Mouse (Mus musculus): Measurements from ENCODE around the gene Wdr37. TPM values are rescaled to one million over a fixed set of nuclear protein-coding genes. Genes with fewer than 3 reads are reported as not detected.

Wdr37 gene
- polyA plus RNA-seq, 1 experiment from 2014 or later: 15.0 TPM

GRCm38 (mm10) chr13:8823546-8823945, 48.2 kb downstream of the Wdr37 start:
- DNase-seq (ENCODE audit: low spot score) (peak; percentile 30), ATAC-seq (peak; percentile 46)
- Histone ChIP-seq H3K4me1 (ENCODE audit: insufficient read depth, low read depth, low read length) (no peaks in the 10 kb centered on the region), H3K4me2 (replicated peaks; ENCODE audit: low read depth, low read length) (no peak overlapping the region), H3K4me3 (ENCODE audit: low read depth, low read length) (no peak overlapping the region), H3K9ac (replicated peaks; ENCODE audit: low read depth) (no peak overlapping the region), H3K27ac (ENCODE audit: low read length) (no peak overlapping the region), H3K9me3 (ENCODE audit: low read length) (no peaks in the 10 kb centered on the region), H3K36me3 (ENCODE audit: insufficient read depth, low read length) (peaks cover 17% of the 10 kb centered on the region), H3K27me3 (replicated peaks; ENCODE audit: insufficient read depth, low read length) (no peaks in the 10 kb centered on the region)
- TF ChIP-seq CTCF (IDR thresholded peaks at IDR 0.05): no peak
- 0 out of 2 replicates have a peak, but pooled peaks have one; percentile 10 for TF ChIP-seq EP300 (IDR thresholded peaks at IDR 0.05)
- WGBS: 56% methylated on average over 8 of the region's 8 CpGs

GRCm38 (mm10) chr13:8823120-8823519, 48.6 kb downstream of the Wdr37 start:
- no peak overlapping the region for H3K4me2 ChIP-seq (replicated peaks; ENCODE audit: low read depth, low read length)

GRCm38 (mm10) chr13:8822201-8822600, 49.5 kb downstream of the Wdr37 start:
- TF ChIP-seq EP300 (IDR thresholded peaks at IDR 0.05): no peak
- no peak for TF ChIP-seq CTCF (IDR thresholded peaks at IDR 0.05)
- WGBS: 95% methylated on average over 4 of the region's 4 CpGs
- ATAC-seq: no peak

More at GRCm38 (mm10) chr13:8823120-8823519, 48.6 kb downstream of the Wdr37 start:
- no peaks in the 10 kb centered on the region for H3K4me1 ChIP-seq (ENCODE audit: insufficient read depth, low read depth, low read length)
- DNase-seq (ENCODE audit: low spot score): peak; percentile 44
- no peaks in the 10 kb centered on the region for H3K9me3 ChIP-seq (ENCODE audit: low read length)
- no peak for TF ChIP-seq EP300 (IDR thresholded peaks at IDR 0.05)
- no peak for TF ChIP-seq CTCF (IDR thresholded peaks at IDR 0.05)
- ATAC-seq: peak; percentile 65
- no peaks in the 10 kb centered on the region for H3K27me3 ChIP-seq (replicated peaks; ENCODE audit: insufficient read depth, low read length)
- no peak overlapping the region for H3K4me3 ChIP-seq (ENCODE audit: low read depth, low read length)
- H3K27ac ChIP-seq (ENCODE audit: low read length): no peak overlapping the region
- H3K36me3 ChIP-seq (ENCODE audit: insufficient read depth, low read length): peaks cover 20% of the 10 kb centered on the region
- 50% methylated on average over 6 of the region's 6 CpGs for WGBS
- no peak overlapping the region for H3K9ac ChIP-seq (replicated peaks; ENCODE audit: low read depth)

GRCm38 (mm10) chr13:8805931-8806330, 65.8 kb downstream of the Wdr37 start:
- no peak overlapping the region for H3K9ac ChIP-seq (replicated peaks; ENCODE audit: low read depth)
- DNase-seq (ENCODE audit: low spot score) (no peak), ATAC-seq (no peak)
- H3K4me3 ChIP-seq (ENCODE audit: low read depth, low read length): no peak overlapping the region
- no peak overlapping the region for H3K4me2 ChIP-seq (replicated peaks; ENCODE audit: low read depth, low read length)
- H3K27me3 ChIP-seq (replicated peaks; ENCODE audit: insufficient read depth, low read length): no peaks in the 10 kb centered on the region
- 94% methylated on average over 2 of the region's 2 CpGs for WGBS
- TF ChIP-seq EP300 (IDR thresholded peaks at IDR 0.05) (no peak), CTCF (IDR thresholded peaks at IDR 0.05) (no peak)
- no peaks in the 10 kb centered on the region for H3K4me1 ChIP-seq (ENCODE audit: insufficient read depth, low read depth, low read length)
- peaks cover 7% of the 10 kb centered on the region; the same call in 1 of the 2 replicates for H3K36me3 ChIP-seq (ENCODE audit: insufficient read depth, low read length)
- no peaks in the 10 kb centered on the region for H3K9me3 ChIP-seq (ENCODE audit: low read length)
- no peak overlapping the region for H3K27ac ChIP-seq (ENCODE audit: low read length)

More at GRCm38 (mm10) chr13:8822201-8822600, 49.5 kb downstream of the Wdr37 start:
- no peak overlapping the region for H3K4me3 ChIP-seq (ENCODE audit: low read depth, low read length)
- H3K9me3 ChIP-seq (ENCODE audit: low read length): no peaks in the 10 kb centered on the region
- no peak overlapping the region for H3K4me2 ChIP-seq (replicated peaks; ENCODE audit: low read depth, low read length)
- no peaks in the 10 kb centered on the region for H3K4me1 ChIP-seq (ENCODE audit: insufficient read depth, low read depth, low read length)
- no peak overlapping the region for H3K27ac ChIP-seq (ENCODE audit: low read length)
- no peaks in the 10 kb centered on the region for H3K27me3 ChIP-seq (replicated peaks; ENCODE audit: insufficient read depth, low read length)
- H3K36me3 ChIP-seq (ENCODE audit: insufficient read depth, low read length): peaks cover 24% of the 10 kb centered on the region
- no peak for DNase-seq (ENCODE audit: low spot score)
- H3K9ac ChIP-seq (replicated peaks; ENCODE audit: low read depth): no peak overlapping the region

GRCm38 (mm10) chr13:8800576-8800975, 71.1 kb downstream of the Wdr37 start:
- Histone ChIP-seq H3K27me3 (replicated peaks; ENCODE audit: insufficient read depth, low read length) (no peaks in the 10 kb centered on the region), H3K27ac (ENCODE audit: low read length) (no peak overlapping the region), H3K36me3 (ENCODE audit: insufficient read depth, low read length) (peaks cover 3% of the 10 kb centered on the region; the same call in 1 of the 2 replicates), H3K9me3 (ENCODE audit: low read length) (no peaks in the 10 kb centered on the region), H3K4me1 (ENCODE audit: insufficient read depth, low read depth, low read length) (no peaks in the 10 kb centered on the region), H3K4me2 (replicated peaks; ENCODE audit: low read depth, low read length) (no peak overlapping the region), H3K4me3 (ENCODE audit: low read depth, low read length) (no peak overlapping the region), H3K9ac (replicated peaks; ENCODE audit: low read depth) (no peak overlapping the region)
- WGBS: 73% methylated on average over 6 of the region's 6 CpGs
- TF ChIP-seq CTCF (IDR thresholded peaks at IDR 0.05) (no peak), EP300 (IDR thresholded peaks at IDR 0.05) (no peak)
- no peak for ATAC-seq
- DNase-seq (ENCODE audit: low spot score): no peak

DNA sequence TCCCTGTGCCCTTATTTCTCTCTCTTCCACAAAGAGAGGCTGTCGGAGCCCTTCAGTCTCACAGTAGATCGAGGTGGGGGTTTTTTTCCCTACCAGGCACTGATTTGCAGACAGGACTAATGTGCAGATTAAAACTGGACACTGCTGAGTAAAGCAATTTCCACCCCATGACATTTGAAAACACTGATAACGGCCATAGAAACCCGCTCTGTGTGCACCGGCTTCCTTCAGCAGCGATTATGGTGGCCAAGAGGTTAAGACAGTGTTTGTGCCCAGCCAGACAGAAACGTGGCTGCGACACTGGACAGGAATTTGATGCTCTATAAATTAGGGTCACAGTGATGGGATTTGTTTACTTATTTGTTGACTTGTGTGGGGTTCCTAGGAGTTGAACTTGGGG, 78.5 kb downstream of the Wdr37 start:
- no peak overlapping the region for H3K9ac ChIP-seq (replicated peaks; ENCODE audit: low read depth)
- no peak overlapping the region for H3K4me2 ChIP-seq (replicated peaks; ENCODE audit: low read depth, low read length)
- WGBS: 53% methylated on average over 8 of the region's 8 CpGs
- no peak overlapping the region for H3K27ac ChIP-seq (ENCODE audit: low read length)
- no peaks in the 10 kb centered on the region for H3K9me3 ChIP-seq (ENCODE audit: low read length)
- DNase-seq (ENCODE audit: low spot score): no peak
- TF ChIP-seq CTCF (IDR thresholded peaks at IDR 0.05): no peak
- TF ChIP-seq EP300 (IDR thresholded peaks at IDR 0.05): no peak
- no peaks in the 10 kb centered on the region for H3K4me1 ChIP-seq (ENCODE audit: insufficient read depth, low read depth, low read length)
- H3K27me3 ChIP-seq (replicated peaks; ENCODE audit: insufficient read depth, low read length): no peaks in the 10 kb centered on the region
- no peak overlapping the region for H3K4me3 ChIP-seq (ENCODE audit: low read depth, low read length)
- no peak for ATAC-seq
- no peaks in the 10 kb centered on the region for H3K36me3 ChIP-seq (ENCODE audit: insufficient read depth, low read length)

GRCm38 (mm10) chr13:8785185-8785584, 86.5 kb downstream of the Wdr37 start:
- Histone ChIP-seq H3K9me3 (ENCODE audit: low read length) (no peaks in the 10 kb centered on the region), H3K4me1 (ENCODE audit: insufficient read depth, low read depth, low read length) (no peaks in the 10 kb centered on the region), H3K27me3 (replicated peaks; ENCODE audit: insufficient read depth, low read length) (no peaks in the 10 kb centered on the region), H3K27ac (ENCODE audit: low read length) (no peak overlapping the region), H3K9ac (replicated peaks; ENCODE audit: low read depth) (no peak overlapping the region), H3K4me2 (replicated peaks; ENCODE audit: low read depth, low read length) (no peak overlapping the region), H3K4me3 (ENCODE audit: low read depth, low read length) (no peak overlapping the region), H3K36me3 (ENCODE audit: insufficient read depth, low read length) (no peaks in the 10 kb centered on the region)
- ATAC-seq: no peak
- TF ChIP-seq EP300 (IDR thresholded peaks at IDR 0.05) (no peak), CTCF (IDR thresholded peaks at IDR 0.05) (peak; percentile 83)
- 40% methylated on average over 9 of the region's 9 CpGs for WGBS
- peak; percentile 69 for DNase-seq (ENCODE audit: low spot score)

Measured in lung, postnatal 0 days (tissue).